Mouse (Mus musculus) MEL (cell line): Measurements from ENCODE around the gene Rbp2.

Experiments
- CTCF ChIP-seq, 3 experiments: IDR thresholded peaks in 2 of 3; conservative IDR thresholded peaks in 1 of 3; 2 replicates each; pipeline ENCODE4 v1.5.1; 2011 to 2012; ENCODE audit warnings: low read length in 3 of 3, low read depth in 2 of 3, mild to moderate bottlenecking in 2 of 3, improper control_type of control experiment in 1 of 3, inconsistent platforms in 1 of 3, mixed read lengths in 1 of 3, moderate library complexity in 1 of 3; ENCODE audit not compliant: control insufficient read depth in 1 of 3, insufficient read depth in 1 of 3, poor library complexity in 1 of 3, severe bottlenecking in 1 of 3
- ETS1 ChIP-seq: IDR thresholded peaks from 2 replicates; pipeline ENCODE4 v1.6.1; 2012; ENCODE audit warnings: low read depth, mild to moderate bottlenecking, inconsistent platforms, low read length, improper control_type of control experiment, moderate library complexity
- MEF2A ChIP-seq: IDR thresholded peaks from 2 replicates; pipeline ENCODE4 v1.6.1; 2014; ENCODE audit warnings: low read depth, mild to moderate bottlenecking, inconsistent platforms, low read length, improper control_type of control experiment; ENCODE audit not compliant: poor library complexity, insufficient replicate concordance, severe bottlenecking; ENCODE audit errors: extremely low read depth
- POLR2A ChIP-seq, 2 experiments: IDR thresholded peaks; 2 replicates each; pipeline ENCODE4 v1.6.1; 2011 to 2012; ENCODE audit warnings: low read length in 2 of 2, mild to moderate bottlenecking in 2 of 2, control low read depth in 1 of 2, improper control_type of control experiment in 1 of 2, low read depth in 1 of 2, moderate library complexity in 1 of 2; ENCODE audit not compliant: control insufficient read depth in 1 of 2, insufficient read depth in 1 of 2, poor library complexity in 1 of 2
- SIN3A ChIP-seq: IDR thresholded peaks from 2 replicates; pipeline ENCODE4 v1.6.1; 2012; ENCODE audit warnings: low read length, improper control_type of control experiment, inconsistent platforms
- TAL1 ChIP-seq: IDR thresholded peaks from 2 replicates; pipeline ENCODE4 v1.6.1; 2012; ENCODE audit warnings: mild to moderate bottlenecking, inconsistent platforms, low read length, moderate library complexity, mixed read lengths
- USF1 ChIP-seq: IDR thresholded peaks from 2 replicates; pipeline ENCODE4 v1.6.1; 2014; ENCODE audit warnings: low read depth, mild to moderate bottlenecking, inconsistent platforms, low read length, improper control_type of control experiment, moderate library complexity
- ZNF384 ChIP-seq: IDR thresholded peaks from 2 replicates; pipeline ENCODE4 v1.6.1; 2012; ENCODE audit warnings: low read depth, mild to moderate bottlenecking, inconsistent platforms, low read length, improper control_type of control experiment

DNA sequence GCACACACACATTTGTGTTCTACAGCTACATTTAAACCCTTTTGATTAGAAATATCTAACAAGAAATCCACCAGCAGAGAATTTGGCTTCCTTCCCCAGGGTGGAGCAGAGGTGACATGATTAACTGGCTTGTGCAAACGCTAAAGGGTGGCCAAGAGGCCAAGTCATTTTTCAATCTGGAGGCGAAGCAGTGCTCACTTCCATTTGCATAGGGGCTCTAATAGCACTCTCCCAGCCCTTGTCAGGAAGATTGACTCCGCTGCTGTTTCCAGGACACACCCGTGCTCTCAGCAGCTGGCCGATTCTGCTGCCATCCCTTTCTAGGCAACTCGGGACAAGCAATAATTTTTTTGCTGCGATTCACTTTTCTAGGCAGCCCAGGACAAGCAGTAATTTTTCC is 11.2 kb downstream of the Rbp2 start:
- TF ChIP-seq CTCF (IDR thresholded peaks at IDR 0.05 in 2 of 3, conservative IDR thresholded peaks at IDR 0.05 in 1 of 3; ENCODE audit: control insufficient read depth in 1 of 3, insufficient read depth in 1 of 3, low read depth in 2 of 3, low read length in 3 of 3, poor library complexity in 1 of 3, severe bottlenecking in 1 of 3) (no peak), TAL1 (no peak), USF1 (no peak), SIN3A (no peak), ETS1 (no peak), ZNF384 (no peak), MEF2A (no peak), POLR2A (IDR thresholded peaks at IDR 0.05; ENCODE audit: control insufficient read depth in 1 of 2, insufficient read depth in 1 of 2, low read depth in 1 of 2, low read length in 2 of 2, poor library complexity in 1 of 2) (no peak)
